Mouse (Mus musculus) forebrain, embryonic 10.5 days (tissue): ENCODE measurements at regions not wholly inside any gene's neighbourhood (a gene's known extent, or its start where the extent isn't known, plus 50 kb on each side); places are given as distances from the start of the nearest gene placed in this dataset.

Experiments
- DNase-seq: peaks from one replicate; pipeline ENCODE4 v3.0.0-alpha.2; 2017; ENCODE audit warnings: low spot score; ENCODE audit errors: extremely low spot score
- H3K27ac ChIP-seq: fragments of 300-500 bp; sonication (generic); 2 replicates; pipeline ENCODE4 v1.5.1; 2016; ENCODE audit warnings: mild to moderate bottlenecking
- H3K27me3 ChIP-seq: fragments of 300-500 bp; sonication (generic); 2 replicates; pipeline ENCODE4 v1.6.1; 2016; ENCODE audit warnings: mild to moderate bottlenecking; ENCODE audit not compliant: poor library complexity, severe bottlenecking
- H3K36me3 ChIP-seq: fragments of 300-500 bp; sonication (generic); replicated peaks from 2 replicates; pipeline ENCODE4 v1.6.1; 2016; ENCODE audit warnings: mild to moderate bottlenecking, moderate library complexity
- H3K4me1 ChIP-seq: fragments of 300-500 bp; sonication (generic); 2 replicates; pipeline ENCODE4 v1.6.1; 2016
- H3K4me3 ChIP-seq: fragments of 300-500 bp; sonication (generic); 2 replicates; pipeline ENCODE4 v1.5.1; 2016; ENCODE audit warnings: mild to moderate bottlenecking, moderate library complexity
- H3K9me3 ChIP-seq: fragments of 300-500 bp; sonication (generic); 2 replicates; pipeline ENCODE4 v1.6.1; 2016; ENCODE audit warnings: mild to moderate bottlenecking, moderate library complexity
- WGBS: fragments of 180-500 bp; shearing (Covaris S2); methylation state at CpG from one replicate; pipeline ENCODE4 v1.1.7; 2016; 5-methylcytosine and 5-hydroxymethylcytosine counted together

DNA sequence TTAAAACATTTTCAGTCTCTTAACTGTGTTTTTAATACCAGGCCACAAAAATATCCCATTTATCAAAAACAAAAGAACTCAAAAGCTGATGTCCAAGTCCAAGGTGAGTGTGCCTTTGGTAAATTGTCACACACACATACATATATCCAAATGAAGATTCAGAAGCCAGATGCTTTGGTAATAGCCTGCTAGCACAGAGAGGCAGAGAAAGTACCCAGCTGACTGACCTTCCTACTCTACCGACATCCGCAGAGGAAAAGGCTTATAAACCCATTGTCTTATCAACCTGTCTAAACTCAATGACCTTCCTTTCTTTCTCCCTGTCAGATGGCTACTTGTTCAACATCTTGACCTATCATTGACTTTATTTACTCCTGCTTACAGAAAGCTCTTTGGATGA lies 158.3 kb downstream of the Drd1 start:
- DNase-seq: no peak
- 0 out of 2 replicates have a peak, but pooled peaks cover 9% of the 10 kb centered on the region for H3K9me3 ChIP-seq
- no peaks in the 10 kb centered on the region for H3K27me3 ChIP-seq
- H3K36me3 ChIP-seq: no peaks in the 10 kb centered on the region
- 96% methylated on average over 2 of the region's 2 CpGs for WGBS
- H3K4me1 ChIP-seq: peaks cover 12% of the 10 kb centered on the region
- no peak overlapping the region for H3K27ac ChIP-seq
- no peak overlapping the region for H3K4me3 ChIP-seq

DNA sequence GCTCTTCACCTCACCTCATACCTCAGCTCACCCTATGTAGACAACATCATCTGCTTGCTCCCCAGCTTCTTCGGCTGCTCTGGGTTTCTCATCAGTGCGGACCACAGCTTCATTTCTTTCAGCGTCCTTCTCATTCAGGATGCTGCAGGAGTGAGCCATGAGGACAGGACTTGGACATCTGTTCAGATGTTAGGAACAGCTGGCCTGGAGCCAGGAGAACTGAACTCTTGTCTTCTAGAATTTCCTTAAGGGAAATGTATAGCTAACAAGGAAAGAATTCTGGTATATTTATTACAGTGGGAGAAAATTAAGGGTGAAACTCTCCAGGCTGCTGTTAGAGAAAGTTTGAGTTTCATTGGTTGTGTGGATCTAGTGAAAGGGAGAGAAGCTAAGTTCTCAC lies 167.1 kb downstream of the Drd1 start:
- Histone ChIP-seq H3K27ac (no peak overlapping the region), H3K9me3 (no peaks in the 10 kb centered on the region), H3K36me3 (no peaks in the 10 kb centered on the region), H3K27me3 (no peaks in the 10 kb centered on the region), H3K4me1 (no peaks in the 10 kb centered on the region), H3K4me3 (no peak overlapping the region)
- no peak for DNase-seq
- 95% methylated on average over 3 of the region's 3 CpGs for WGBS

GRCm38 (mm10) chr13:53885756-53886155 lies 169.7 kb downstream of the Drd1 start:
- no peaks in the 10 kb centered on the region for H3K27me3 ChIP-seq

DNA sequence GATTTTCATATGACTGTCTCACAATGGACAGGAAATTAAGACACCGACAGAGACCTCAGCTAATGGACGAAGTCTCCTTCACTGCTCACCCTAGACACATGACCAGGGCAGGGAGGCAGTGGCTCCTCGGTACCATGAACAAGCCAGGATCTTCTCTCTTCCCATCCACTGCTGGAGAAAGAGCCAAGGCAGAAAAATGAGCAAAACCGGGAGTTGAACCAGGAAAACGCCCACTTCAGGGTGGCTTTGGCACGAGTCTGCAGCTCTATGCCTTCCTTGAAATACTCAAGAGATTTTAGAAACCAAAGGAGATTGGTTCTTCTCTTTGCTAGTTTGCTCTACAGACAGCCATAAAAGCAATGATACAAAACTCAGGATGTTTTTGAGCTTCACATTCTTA lies 172.3 kb downstream of the Drd1 start:
- DNase-seq: no peak
- H3K36me3 ChIP-seq: no peaks in the 10 kb centered on the region
- H3K27me3 ChIP-seq: no peaks in the 10 kb centered on the region
- WGBS: 88% methylated on average over 6 of the region's 6 CpGs
- no peak overlapping the region for H3K4me3 ChIP-seq
- H3K9me3 ChIP-seq: no peaks in the 10 kb centered on the region
- peaks cover 8% of the 10 kb centered on the region; the same call in 1 of the 2 replicates for H3K4me1 ChIP-seq
- no peak overlapping the region for H3K27ac ChIP-seq

More at GRCm38 (mm10) chr13:53885756-53886155, 169.7 kb downstream of the Drd1 start:
- WGBS: 90% methylated on average over 10 of the region's 10 CpGs
- no peak for DNase-seq
- Histone ChIP-seq H3K4me1 (peaks cover 3% of the 10 kb centered on the region; the same call in 1 of the 2 replicates), H3K4me3 (no peak overlapping the region), H3K36me3 (no peaks in the 10 kb centered on the region), H3K9me3 (no peaks in the 10 kb centered on the region), H3K27ac (no peak overlapping the region)

GRCm38 (mm10) chr13:53880466-53881250 lies 174.8 kb downstream of the Drd1 start:
- Histone ChIP-seq H3K27me3 (no peaks in the 10 kb centered on the region), H3K4me3 (no peak overlapping the region), H3K4me1 (peaks cover 8% of the 10 kb centered on the region; the same call in 1 of the 2 replicates), H3K27ac (no peak overlapping the region), H3K9me3 (no peaks in the 10 kb centered on the region), H3K36me3 (no peaks in the 10 kb centered on the region)
- no peak for DNase-seq
- WGBS: 76% methylated on average over 10 of the region's 10 CpGs

DNA sequence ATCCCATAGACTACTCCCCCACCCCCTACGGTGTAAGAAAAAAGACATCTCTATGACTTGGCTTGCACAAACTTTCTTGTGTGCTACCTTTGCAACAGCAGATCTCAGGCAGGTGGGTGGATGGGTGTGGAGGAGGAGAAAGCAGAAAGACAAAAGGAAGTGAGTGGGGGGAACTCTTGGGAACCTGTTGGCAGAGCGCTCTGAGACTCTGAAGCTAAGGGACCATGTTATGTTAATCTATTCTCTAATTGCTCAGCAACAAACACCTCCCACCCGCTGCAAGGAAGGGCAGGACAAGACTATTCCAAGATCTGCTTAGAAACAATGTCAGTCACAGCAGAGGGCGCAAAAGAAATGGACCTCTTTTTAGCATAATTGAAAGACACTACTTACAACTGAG lies 180.0 kb downstream of the Drd1 start:
- 77% methylated on average over 4 of the region's 4 CpGs for WGBS
- no peak overlapping the region for H3K4me3 ChIP-seq
- no peaks in the 10 kb centered on the region for H3K9me3 ChIP-seq
- H3K27me3 ChIP-seq: no peaks in the 10 kb centered on the region
- no peak for DNase-seq
- no peak overlapping the region for H3K27ac ChIP-seq
- no peaks in the 10 kb centered on the region for H3K36me3 ChIP-seq
- peaks cover 4% of the 10 kb centered on the region; the same call in 1 of the 2 replicates for H3K4me1 ChIP-seq

- WGBS: 88% methylated on average over 5 of the region's 5 CpGs
- no peak for DNase-seq
- no peaks in the 10 kb centered on the region; the same call in 1 of the 2 replicates for H3K27me3 ChIP-seq
- no peak overlapping the region for H3K4me3 ChIP-seq
- H3K9me3 ChIP-seq: no peaks in the 10 kb centered on the region
- H3K4me1 ChIP-seq: no peaks in the 10 kb centered on the region; the same call in 1 of the 2 replicates
- H3K36me3 ChIP-seq: no peaks in the 10 kb centered on the region
- no peak overlapping the region for H3K27ac ChIP-seq
These were observed 190.2 kb downstream of the Drd1 start for GRCm38 (mm10) chr13:53865323-53865722.

DNA sequence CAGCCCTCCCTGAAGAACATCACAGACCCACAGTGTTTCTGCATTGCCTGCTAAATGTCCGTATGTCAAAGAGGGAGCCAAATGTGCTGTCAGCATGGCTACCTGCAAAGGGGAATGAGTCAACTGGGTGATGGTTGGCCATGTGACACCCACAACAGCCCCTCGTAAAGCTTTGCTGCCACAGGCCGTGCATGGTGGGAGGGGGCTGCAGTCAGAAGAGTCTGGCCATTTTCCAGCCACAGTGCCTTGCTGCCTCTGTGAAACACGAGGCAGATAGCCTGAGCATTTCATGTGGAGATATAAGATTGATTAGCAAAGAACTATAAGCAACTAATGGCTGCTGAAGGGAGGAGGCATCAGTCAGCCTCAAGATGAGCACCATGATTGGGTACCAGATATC lies 193.2 kb downstream of the Drd1 start:
- Histone ChIP-seq H3K36me3 (no peaks in the 10 kb centered on the region), H3K4me1 (no peaks in the 10 kb centered on the region; the same call in 1 of the 2 replicates), H3K27me3 (no peaks in the 10 kb centered on the region; the same call in 1 of the 2 replicates), H3K4me3 (no peak overlapping the region), H3K9me3 (no peaks in the 10 kb centered on the region), H3K27ac (no peak overlapping the region)
- no peak for DNase-seq
- WGBS: 67% methylated on average over 4 of the region's 4 CpGs

GRCm38 (mm10) chr13:53854196-53854595 lies 201.3 kb downstream of the Drd1 start:
- Histone ChIP-seq H3K4me3 (no peak overlapping the region), H3K27me3 (no peaks in the 10 kb centered on the region), H3K4me1 (no peaks in the 10 kb centered on the region), H3K9me3 (no peaks in the 10 kb centered on the region), H3K36me3 (no peaks in the 10 kb centered on the region), H3K27ac (no peak overlapping the region)
- no peak for DNase-seq
- WGBS: 74% methylated on average over 2 of the region's 2 CpGs

DNA sequence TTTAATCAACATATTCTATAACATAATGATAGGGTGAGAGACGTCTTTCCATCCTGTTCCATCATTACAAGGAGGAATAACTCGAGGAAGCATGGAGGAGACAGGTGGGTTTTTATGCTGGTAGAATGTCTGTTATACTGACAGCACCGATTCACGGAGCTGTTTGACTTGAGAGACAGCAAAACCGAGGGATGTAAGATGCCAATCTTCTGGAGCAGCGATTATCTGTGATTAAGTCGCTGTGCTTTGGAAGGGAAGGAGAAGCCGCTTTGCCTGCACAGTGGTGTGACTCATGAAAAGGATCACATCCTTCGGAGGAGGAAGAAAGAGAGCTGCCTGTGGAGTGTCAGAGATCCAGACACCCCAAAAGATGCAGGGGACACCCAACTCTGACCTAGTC lies 205.4 kb downstream of the Drd1 start:
- no peaks in the 10 kb centered on the region for H3K36me3 ChIP-seq
- no peak overlapping the region for H3K4me3 ChIP-seq
- WGBS: 88% methylated on average over 9 of the region's 9 CpGs
- no peak for DNase-seq
- no peaks in the 10 kb centered on the region for H3K9me3 ChIP-seq
- H3K27me3 ChIP-seq: no peaks in the 10 kb centered on the region
- no peak overlapping the region for H3K27ac ChIP-seq
- H3K4me1 ChIP-seq: no peaks in the 10 kb centered on the region

GRCm38 (mm10) chr13:53846221-53846620 lies 209.3 kb downstream of the Drd1 start:
- no peaks in the 10 kb centered on the region for H3K9me3 ChIP-seq
- H3K4me3 ChIP-seq: no peak overlapping the region
- WGBS: 90% methylated on average over 5 of the region's 5 CpGs
- no peak overlapping the region for H3K27ac ChIP-seq
- H3K36me3 ChIP-seq: no peaks in the 10 kb centered on the region
- H3K4me1 ChIP-seq: no peaks in the 10 kb centered on the region
- no peak for DNase-seq
- no peaks in the 10 kb centered on the region for H3K27me3 ChIP-seq

DNA sequence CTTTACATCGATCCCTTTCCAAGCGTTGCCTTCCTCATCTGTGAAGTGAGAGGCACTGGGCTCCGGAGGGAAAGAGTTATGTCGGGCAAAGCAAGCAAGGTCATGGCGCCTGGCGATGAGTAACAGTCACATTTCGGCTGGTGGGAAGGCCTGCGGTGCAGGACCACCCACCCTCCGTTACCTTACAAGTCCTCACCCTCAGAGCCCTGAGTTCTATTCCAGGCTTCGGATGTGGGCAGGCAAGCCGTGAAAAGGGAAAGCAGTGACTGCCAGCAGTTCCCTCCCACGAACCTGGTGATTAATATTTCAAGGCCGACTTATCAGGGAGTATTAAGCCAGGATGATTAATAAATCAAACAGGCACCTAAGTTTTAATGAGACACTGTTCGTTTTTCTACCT lies 209.7 kb downstream of the Drd1 start:
- Histone ChIP-seq H3K4me3 (no peak overlapping the region), H3K9me3 (no peaks in the 10 kb centered on the region), H3K36me3 (no peaks in the 10 kb centered on the region), H3K4me1 (no peaks in the 10 kb centered on the region), H3K27ac (no peak overlapping the region), H3K27me3 (no peaks in the 10 kb centered on the region)
- 92% methylated on average over 14 of the region's 14 CpGs for WGBS
- no peak for DNase-seq

DNA sequence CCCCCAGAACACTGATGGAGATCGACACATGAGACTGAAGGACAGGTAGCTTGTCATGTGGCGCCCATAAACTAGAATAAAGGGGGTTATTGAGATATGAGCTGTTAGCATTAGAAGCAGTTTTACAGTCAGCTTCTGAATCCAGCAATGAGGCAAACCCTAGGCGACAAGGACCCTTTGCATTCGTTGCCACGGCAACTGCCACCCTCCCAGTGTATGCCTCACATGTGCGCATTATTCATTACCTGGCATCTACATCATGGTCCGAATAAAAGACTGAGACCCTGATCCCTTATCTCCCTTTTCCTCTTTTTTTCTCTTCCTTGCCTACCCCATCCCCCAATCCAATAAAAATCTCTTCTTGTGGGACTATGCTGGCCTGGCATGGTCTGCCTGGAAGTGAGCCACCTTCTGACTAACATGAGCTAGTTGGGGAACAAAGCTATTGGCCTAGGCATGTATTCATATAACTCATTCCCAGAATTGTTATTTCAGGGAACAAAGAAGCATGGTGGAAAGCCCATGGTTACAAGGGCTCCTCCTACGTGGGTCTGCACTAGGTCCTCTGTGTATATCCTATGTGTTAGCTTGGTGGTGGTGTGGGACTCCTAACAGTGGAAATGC lies 229.4 kb downstream of the Drd1 start:
- Histone ChIP-seq H3K36me3 (no peaks in the 10 kb centered on the region), H3K27ac (no peak overlapping the region), H3K27me3 (no peaks in the 10 kb centered on the region), H3K4me1 (no peaks in the 10 kb centered on the region), H3K4me3 (no peak overlapping the region), H3K9me3 (no peaks in the 10 kb centered on the region)
- 83% methylated on average over 8 of the region's 8 CpGs for WGBS
- no peak for DNase-seq
